Mouse (Mus musculus): ENCODE results near the gene Hmx1.

DNA sequence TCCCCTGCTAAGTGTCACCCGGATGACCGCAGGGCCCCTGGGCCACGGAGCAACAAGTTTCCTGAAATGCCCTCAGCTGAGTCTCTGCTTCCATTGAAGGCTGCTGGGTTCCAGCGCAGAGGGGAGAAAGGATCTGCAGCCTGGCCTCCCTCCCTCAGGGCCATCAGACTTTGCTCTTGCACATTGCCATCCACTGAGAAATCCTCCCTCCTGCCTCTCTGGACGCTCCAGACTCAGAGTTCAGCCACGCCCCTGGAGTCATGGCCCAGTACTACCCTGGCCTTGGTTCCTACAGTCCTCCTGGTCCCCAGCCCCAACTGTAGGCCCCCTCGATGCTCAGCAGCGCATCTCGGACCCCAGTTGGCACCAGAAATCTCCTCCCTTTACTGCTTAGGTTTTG lies 52.5 kb downstream of the Hmx1 start:
- TF ChIP-seq POLR2A (IDR thresholded peaks at IDR 0.05; ENCODE audit: control insufficient read depth, extremely low read depth, insufficient read depth, low read length, poor library complexity) (no peak), CTCF (IDR thresholded peaks at IDR 0.05; ENCODE audit: borderline replicate concordance, control insufficient read depth, extremely low read depth, insufficient read depth, low read length, poor library complexity) (no peak)
